Mouse (Mus musculus) brain, embryonic 14.5 days (tissue): ENCODE results near the gene Midn.

Source experiments
- CTCF ChIP-seq: fragments of 200-500 bp; IDR thresholded peaks from 2 replicates; pipeline ENCODE4 v1.5.1; 2012; ENCODE audit warnings: inconsistent platforms, mild to moderate bottlenecking, moderate library complexity, borderline replicate concordance; ENCODE audit not compliant: insufficient read depth, insufficient read length; ENCODE audit errors: extremely low read depth
- POLR2A ChIP-seq: fragments of 200-500 bp; IDR thresholded peaks from 2 replicates; pipeline ENCODE4 v1.6.1; 2012; ENCODE audit warnings: mild to moderate bottlenecking, inconsistent platforms, borderline replicate concordance; ENCODE audit not compliant: poor library complexity, insufficient read depth, insufficient read length, severe bottlenecking; ENCODE audit errors: extremely low read depth

GRCm38 (mm10) chr10:80193976-80194375, 45.9 kb downstream of the Midn start:
- TF ChIP-seq POLR2A (no peak), CTCF (no peak)
